Mouse (Mus musculus) thymus, postnatal 4 days (tissue): ENCODE data around the gene Pax4.

Experiments used
- DNase-seq: peaks from one replicate; pipeline ENCODE4 v3.0.0; 2021

The Pax4 gene

GRCm38 (mm10) chr6:28449253-28449652 is at the start of gene Pax4:
Pax4 (minus strand) TSS chr6:28449353.
- DNase-seq = no peak

GRCm38 (mm10) chr6:28497837-28498236 is 48.7 kb upstream of the Pax4 start:
- DNase-seq = no peak

GRCm38 (mm10) chr6:28491198-28491597 is 42.0 kb upstream of the Pax4 start:
- DNase-seq = no peak

GRCm38 (mm10) chr6:28490612-28491011 is 41.5 kb upstream of the Pax4 start:
- DNase-seq = no peak

- no peak for DNase-seq
Observed at GRCm38 (mm10) chr6:28488204-28488851, 39.2 kb upstream of the Pax4 start.

- no peak for DNase-seq
Observed at GRCm38 (mm10) chr6:28486905-28487304, 37.8 kb upstream of the Pax4 start.

- no peak for DNase-seq
Observed at GRCm38 (mm10) chr6:28486471-28486870, 37.3 kb upstream of the Pax4 start.

- DNase-seq = no peak
Observed at GRCm38 (mm10) chr6:28486008-28486407, 36.9 kb upstream of the Pax4 start.

- DNase-seq = no peak
Observed at GRCm38 (mm10) chr6:28482711-28483315, 33.7 kb upstream of the Pax4 start.

- no peak for DNase-seq
Observed at GRCm38 (mm10) chr6:28480752-28481492, 31.8 kb upstream of the Pax4 start.

GRCm38 (mm10) chr6:28479865-28480751 is 31.0 kb upstream of the Pax4 start:
- DNase-seq = peak; percentile 93

GRCm38 (mm10) chr6:28474839-28475238 is 25.7 kb upstream of the Pax4 start, which contains the start of gene Snd1:
Snd1 (plus strand) TSS chr6:28475139.
- DNase-seq = no peak

GRCm38 (mm10) chr6:28474211-28474610 is 25.1 kb upstream of the Pax4 start:
- no peak for DNase-seq

GRCm38 (mm10) chr6:28471284-28472035 is 22.3 kb upstream of the Pax4 start:
- DNase-seq = no peak

- DNase-seq = no peak
Observed at GRCm38 (mm10) chr6:28470621-28471020, 21.5 kb upstream of the Pax4 start.

- no peak for DNase-seq
Observed at GRCm38 (mm10) chr6:28470017-28470602, 21.0 kb upstream of the Pax4 start.

- DNase-seq = no peak
Observed at GRCm38 (mm10) chr6:28464630-28465029, 15.5 kb upstream of the Pax4 start.

GRCm38 (mm10) chr6:28460534-28460933 is 11.4 kb upstream of the Pax4 start:
- peak; percentile 74 for DNase-seq

GRCm38 (mm10) chr6:28459221-28459668 is 10.1 kb upstream of the Pax4 start:
- no peak for DNase-seq

GRCm38 (mm10) chr6:28450977-28451376 is 1.8 kb upstream of the Pax4 start:
- no peak for DNase-seq

GRCm38 (mm10) chr6:28450481-28450880 is 1.3 kb upstream of the Pax4 start:
- no peak for DNase-seq

- DNase-seq = no peak
Observed at GRCm38 (mm10) chr6:28447937-28448336, 1.2 kb downstream of the Pax4 start.
